Mouse (Mus musculus) limb, embryonic 13.5 days (tissue): ENCODE measurements around the gene Olfr785. TPM values are rescaled to one million over a fixed set of nuclear protein-coding genes. Genes with fewer than 3 reads are reported as not detected.
"Not testable (repeated sequence)": the region's sequence is repeated elsewhere in the genome, so short reads cannot be mapped to it uniquely, and the experiment has no call there.

Experiments used
- ATAC-seq: fragments of 200-750 bp; cut with Nextera tagmentation; 2 replicates; pipeline ENCODE4 v1.8.0; 2017; ENCODE audit warnings: low read depth, moderate number of reproducible peaks, moderate TSS enrichment; ENCODE audit not compliant: low FRiP score
- H3K27ac ChIP-seq: fragments of 300-500 bp; sonication (generic); 2 replicates; pipeline ENCODE4 v1.5.1; 2015; ENCODE audit warnings: inconsistent platforms, mild to moderate bottlenecking, moderate library complexity
- H3K27me3 ChIP-seq: fragments of 300-500 bp; sonication (generic); 2 replicates; pipeline ENCODE4 v1.6.1; 2015; ENCODE audit warnings: mild to moderate bottlenecking, inconsistent platforms
- H3K36me3 ChIP-seq: fragments of 300-500 bp; sonication (generic); 2 replicates; pipeline ENCODE4 v1.6.1; 2015; ENCODE audit warnings: inconsistent platforms, mild to moderate bottlenecking, moderate library complexity
- H3K4me1 ChIP-seq: fragments of 300-500 bp; sonication (generic); 2 replicates; pipeline ENCODE4 v1.6.1; 2015; ENCODE audit warnings: inconsistent platforms
- H3K4me2 ChIP-seq: fragments of 300-500 bp; sonication (generic); replicated peaks from 2 replicates; pipeline ENCODE4 v1.6.1; 2015; ENCODE audit warnings: inconsistent platforms, mild to moderate bottlenecking, moderate library complexity
- H3K4me3 ChIP-seq: fragments of 300-500 bp; sonication (generic); 2 replicates; pipeline ENCODE4 v1.5.1; 2015; ENCODE audit warnings: moderate library complexity, mild to moderate bottlenecking, inconsistent platforms
- H3K9ac ChIP-seq: fragments of 300-500 bp; sonication (generic); 2 replicates; pipeline ENCODE4 v1.6.1; 2015; ENCODE audit warnings: mild to moderate bottlenecking, inconsistent platforms
- H3K9me3 ChIP-seq: fragments of 300-500 bp; sonication (generic); 2 replicates; pipeline ENCODE4 v1.6.1; 2016; ENCODE audit warnings: inconsistent platforms
- WGBS: fragments of 180-500 bp; shearing (Covaris S2); methylation state at CpG from one replicate; pipeline ENCODE4 v1.1.7; 2015; 5-methylcytosine and 5-hydroxymethylcytosine counted together
- polyA plus RNA-seq: library from polyadenylated mRNA; unstranded; fragments of >200 nt; fragmentation: Nextera tagmentation; extraction: Ambion mirVana; gene quantifications from 2 replicates; pipeline ENCODE4 v1.2.1, GENCODE M21; 2015

The Olfr785 gene
- not detected in 2 replicates for polyA plus RNA-seq

- ATAC-seq, result no peak
- H3K27ac ChIP-seq, result no peak within 1 kb of the TSS
- H3K4me2 ChIP-seq, result no peak within 1 kb of the TSS
- no peaks in the 10 kb centered on the region for H3K9me3 ChIP-seq
- H3K4me3 ChIP-seq, result no peak within 1 kb of the TSS
- H3K4me1 ChIP-seq, result no peaks in the 10 kb centered on the region
- no peaks in the 10 kb centered on the region for H3K36me3 ChIP-seq
- 75% methylated on average over 2 of the region's 2 CpGs for WGBS
- no peaks in the 10 kb centered on the region for H3K27me3 ChIP-seq
- H3K9ac ChIP-seq, result no peak within 1 kb of the TSS
These were observed at the start of gene Olfr785 for GRCm38 (mm10) chr10:129405126-129405525. Gene Olfr785, plus strand, starts transcription at chr10:129405426.

DNA sequence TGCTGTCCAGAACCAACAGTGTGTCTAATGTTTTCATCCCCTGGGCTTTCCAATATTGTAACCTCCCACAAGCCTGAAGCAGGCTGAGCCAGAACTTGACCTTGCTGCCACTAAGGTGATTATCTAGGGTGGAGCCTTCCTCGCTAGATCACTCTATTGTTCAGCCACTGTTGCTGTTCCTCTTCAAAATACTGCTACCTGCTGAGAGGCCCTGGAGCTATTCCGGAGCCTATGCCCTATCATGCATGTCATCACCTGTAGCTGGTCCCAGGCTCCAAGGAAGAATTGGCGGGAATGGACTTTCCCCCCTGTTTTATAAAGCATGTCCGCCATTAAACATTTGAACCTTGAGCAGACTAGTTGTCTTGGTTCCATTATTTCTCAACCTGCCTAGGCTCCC, 48.7 kb upstream of the Olfr785 start:
- not testable (repeated sequence) for H3K27ac ChIP-seq, H3K4me1 ChIP-seq, H3K9me3 ChIP-seq, H3K9ac ChIP-seq, ATAC-seq, H3K27me3 ChIP-seq, H3K4me2 ChIP-seq, H3K36me3 ChIP-seq, H3K4me3 ChIP-seq
- 79% methylated on average over 4 of the region's 4 CpGs for WGBS

GRCm38 (mm10) chr10:129357307-129357706, 47.9 kb upstream of the Olfr785 start:
- 65% methylated on average over 5 of the region's 5 CpGs for WGBS
- ATAC-seq, result no peak
- H3K27ac ChIP-seq, result no peak overlapping the region

GRCm38 (mm10) chr10:129374051-129374450, 31.2 kb upstream of the Olfr785 start:
- H3K4me3 ChIP-seq, H3K9me3 ChIP-seq, H3K36me3 ChIP-seq, ATAC-seq, H3K27me3 ChIP-seq, H3K9ac ChIP-seq, H3K27ac ChIP-seq, H3K4me2 ChIP-seq, H3K4me1 ChIP-seq: not testable (repeated sequence)
- 91% methylated on average over 5 of the region's 5 CpGs for WGBS

More at GRCm38 (mm10) chr10:129357307-129357706, 47.9 kb upstream of the Olfr785 start:
- H3K4me1 ChIP-seq, result no peaks in the 10 kb centered on the region
- peaks cover 10% of the 10 kb centered on the region for H3K9me3 ChIP-seq
- no peaks in the 10 kb centered on the region for H3K36me3 ChIP-seq
- no peak overlapping the region for H3K4me2 ChIP-seq
- H3K9ac ChIP-seq, result no peak overlapping the region
- no peaks in the 10 kb centered on the region for H3K27me3 ChIP-seq
- no peak overlapping the region for H3K4me3 ChIP-seq

DNA sequence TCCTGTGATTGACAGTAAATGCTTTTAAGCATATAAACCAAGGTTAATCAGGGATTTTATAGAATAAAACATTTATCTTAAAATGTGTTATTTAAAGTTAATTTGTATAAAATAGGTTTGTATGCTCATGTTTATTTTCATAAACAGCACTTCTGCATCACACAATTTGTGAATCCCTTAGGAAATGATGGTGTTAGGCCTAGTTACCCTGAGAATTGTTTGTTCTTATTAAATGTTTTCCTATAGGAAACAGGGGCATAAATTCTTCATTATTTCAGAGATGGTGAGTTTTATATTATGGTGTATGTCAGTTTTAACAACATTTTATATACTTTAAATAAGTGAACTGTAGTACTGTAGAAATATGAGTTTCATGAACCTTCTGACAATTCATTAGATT, 21.4 kb upstream of the Olfr785 start, which contains the start of gene Olfr784:
Gene Olfr784 (plus strand): TSS at position 301 of the 400 bp plus-strand sequence.
- Histone ChIP-seq H3K27me3 (no peaks in the 10 kb centered on the region), H3K9me3 (no peaks in the 10 kb centered on the region), H3K9ac (no peak within 1 kb of the TSS), H3K4me3 (no peak within 1 kb of the TSS), H3K36me3 (no peaks in the 10 kb centered on the region), H3K4me2 (no peak within 1 kb of the TSS), H3K4me1 (no peaks in the 10 kb centered on the region), H3K27ac (no peak within 1 kb of the TSS)
- ATAC-seq, result no peak

- Histone ChIP-seq H3K4me3 (no peak overlapping the region), H3K27ac (no peak overlapping the region), H3K4me2 (no peak overlapping the region), H3K9ac (no peak overlapping the region), H3K4me1 (no peaks in the 10 kb centered on the region), H3K36me3 (no peaks in the 10 kb centered on the region), H3K27me3 (no peaks in the 10 kb centered on the region), H3K9me3 (no peaks in the 10 kb centered on the region)
- ATAC-seq, result no peak
- 47% methylated on average over 5 of the region's 5 CpGs for WGBS
These were observed 4.3 kb upstream of the Olfr785 start for GRCm38 (mm10) chr10:129400892-129401291.

- no peak for ATAC-seq
- Histone ChIP-seq H3K4me2 (no peak within 1 kb of the TSS), H3K9me3 (no peaks in the 10 kb centered on the region), H3K4me3 (no peak within 1 kb of the TSS), H3K27me3 (no peaks in the 10 kb centered on the region), H3K36me3 (no peaks in the 10 kb centered on the region), H3K9ac (no peak within 1 kb of the TSS), H3K4me1 (no peaks in the 10 kb centered on the region), H3K27ac (no peak within 1 kb of the TSS)
These were observed 21.8 kb downstream of the Olfr785 start, which contains the start of gene Olfr786 for GRCm38 (mm10) chr10:129427006-129427405. Gene Olfr786, plus strand, starts transcription at chr10:129427306.

Other genes starting within 250 kb of the Olfr785 start
- not detected in 2 replicates for gene Olfr771, start 240.7 kb upstream of the Olfr785 start, polyA plus RNA-seq
- gene Olfr772, start 227.5 kb upstream of the Olfr785 start, polyA plus RNA-seq, result not detected in 2 replicates
- gene Olfr773, start 218.0 kb upstream of the Olfr785 start, polyA plus RNA-seq, result not detected in 2 replicates
- not detected in 2 replicates for gene Olfr774, start 169.2 kb upstream of the Olfr785 start, polyA plus RNA-seq
- not detected in 2 replicates for gene Olfr775, start 157.0 kb upstream of the Olfr785 start, polyA plus RNA-seq
- gene Olfr776, start 146.3 kb upstream of the Olfr785 start, polyA plus RNA-seq, result not detected in 2 replicates
- gene Olfr777, start 133.9 kb upstream of the Olfr785 start, polyA plus RNA-seq, result not detected in 2 replicates
- gene Olfr780, start 87.3 kb upstream of the Olfr785 start, polyA plus RNA-seq, result not detected in 2 replicates
- not detected in 2 replicates for gene Olfr781, start 76.6 kb upstream of the Olfr785 start, polyA plus RNA-seq
- not detected in 2 replicates for gene Olfr782, start 56.6 kb upstream of the Olfr785 start, polyA plus RNA-seq
- 0.06 TPM in 2 replicates for gene Olfr784, start 21.3 kb upstream of the Olfr785 start, polyA plus RNA-seq
- gene Olfr786, start 21.9 kb downstream of the Olfr785 start, polyA plus RNA-seq, result not detected in 2 replicates
- not detected in 2 replicates for gene Olfr787, start 56.4 kb downstream of the Olfr785 start, polyA plus RNA-seq
- not detected in 2 replicates for gene Olfr788, start 65.6 kb downstream of the Olfr785 start, polyA plus RNA-seq
- gene Olfr789, start 79.3 kb downstream of the Olfr785 start, polyA plus RNA-seq, result not detected in 2 replicates
- gene Olfr790, start 93.1 kb downstream of the Olfr785 start, polyA plus RNA-seq, result not detected in 2 replicates
- gene Olfr791, start 116.4 kb downstream of the Olfr785 start, polyA plus RNA-seq, result not detected in 2 replicates
- not detected in 2 replicates for gene Olfr792, start 133.7 kb downstream of the Olfr785 start, polyA plus RNA-seq
- gene Olfr794, start 162.2 kb downstream of the Olfr785 start, polyA plus RNA-seq, result not detected in 2 replicates
- gene Olfr796, start 207.1 kb downstream of the Olfr785 start, polyA plus RNA-seq, result not detected in 2 replicates
- not detected in 2 replicates for gene Olfr798, start 222.5 kb downstream of the Olfr785 start, polyA plus RNA-seq
- gene Olfr799, start 232.1 kb downstream of the Olfr785 start, polyA plus RNA-seq, result not detected in 2 replicates